Mouse (Mus musculus) megakaryocyte-erythroid progenitor cell, adult 5 weeks (primary cell): ENCODE results near the gene Trem1. TPM values are rescaled to one million over a fixed set of nuclear protein-coding genes. Genes with fewer than 3 reads are reported as not detected.

Experiments
- polyA plus RNA-seq: library from polyadenylated mRNA; stranded (reverse); fragments of >175 nt; gene quantifications from 2 replicates; pipeline ENCODE4 v1.2.3, GENCODE M21; 2012

The Trem1 gene
- polyA plus RNA-seq = 1.00 and 1.9 TPM in 2 replicates

DNA sequence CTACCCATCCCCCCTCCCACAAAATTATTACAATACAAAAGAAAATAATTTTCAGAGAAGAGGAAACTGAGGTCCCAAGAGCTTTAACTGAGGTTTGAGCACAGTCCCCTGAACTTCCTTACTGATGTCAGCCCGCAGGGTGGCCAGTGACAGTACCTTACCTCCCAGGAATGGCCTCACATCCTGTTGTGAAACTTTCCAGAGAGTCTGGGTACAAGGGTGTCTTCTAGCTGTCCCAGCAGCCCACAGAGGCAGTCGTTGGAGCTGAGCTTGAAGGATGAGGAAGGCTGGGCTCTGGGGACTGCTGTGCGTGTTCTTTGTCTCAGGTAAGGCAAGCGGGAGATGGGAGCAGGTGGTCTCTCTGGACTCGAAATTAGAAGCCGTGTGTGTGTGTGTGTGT is at the start of gene Trem1:
Trem1 (plus strand) TSS at position 251 of the 400 bp plus-strand sequence.

DNA sequence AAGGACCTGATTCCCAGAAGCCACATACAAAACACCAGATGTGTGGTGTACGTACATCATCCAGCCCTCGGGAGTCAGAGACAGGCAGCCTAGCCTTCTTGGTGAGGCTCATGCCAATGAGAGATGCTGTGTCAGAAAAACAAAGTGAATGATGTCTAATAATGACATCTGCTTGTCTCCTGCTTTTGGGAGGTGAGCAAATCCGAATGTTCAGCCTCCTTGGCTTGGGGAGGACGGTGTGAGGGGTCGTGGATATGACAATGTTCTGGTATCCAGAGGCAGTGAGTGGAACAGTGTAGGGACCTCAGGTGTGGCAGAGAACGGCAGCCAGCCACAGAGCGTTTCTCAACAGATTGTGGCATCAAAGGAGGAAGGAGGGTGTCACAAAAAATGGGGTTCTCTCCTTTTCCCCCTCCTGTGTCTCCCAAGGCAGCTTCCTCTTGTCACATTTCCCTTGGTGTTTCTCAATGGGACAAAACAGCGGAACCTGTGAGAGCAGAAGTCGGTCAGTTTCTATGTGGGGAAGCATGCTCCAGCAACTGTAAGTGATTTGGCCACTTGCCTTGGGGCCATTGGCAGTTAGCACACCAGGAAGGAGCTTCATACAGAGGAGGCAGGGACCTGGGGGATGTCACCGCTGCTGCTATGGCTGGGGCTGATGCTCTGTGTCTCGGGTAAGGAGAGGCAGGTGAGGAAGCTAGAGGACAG is 14.8 kb downstream of the Trem1 start, which contains the start of gene Trem3:
Trem3 (plus strand) TSS at position 557 of the 708 bp plus-strand sequence.

DNA sequence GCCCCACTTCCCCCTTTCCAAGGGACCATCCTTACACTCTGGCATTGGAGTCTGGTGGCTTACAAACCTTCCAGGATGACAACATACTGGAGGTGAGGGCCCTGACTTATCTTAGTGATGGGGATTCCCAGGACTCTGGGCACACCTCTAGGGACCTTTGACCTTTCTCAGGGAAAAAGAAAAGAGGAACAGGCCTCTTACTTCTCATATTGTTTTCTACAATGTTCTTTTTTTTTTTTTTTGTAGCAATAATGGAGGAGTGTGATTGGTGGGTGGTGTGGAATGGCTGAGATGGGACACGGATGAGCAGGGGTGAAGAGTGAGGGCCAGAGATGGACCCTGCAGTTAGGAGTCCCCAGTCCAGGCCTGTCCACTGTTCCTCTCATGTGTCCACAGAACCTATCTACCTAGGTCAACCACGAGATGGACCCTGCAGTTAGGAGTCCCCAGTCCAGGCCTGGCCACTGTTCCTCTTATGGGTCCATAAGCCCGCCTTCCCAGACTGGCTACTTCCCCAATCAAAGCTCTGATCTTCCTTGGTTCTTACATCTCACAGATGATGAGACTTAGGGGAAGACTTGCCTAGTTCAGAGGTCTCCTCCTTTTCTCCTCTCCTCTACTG is 31.3 kb downstream of the Trem1 start, which contains the start of gene Treml4:
Treml4 (plus strand) TSS at position 555 of the 622 bp plus-strand sequence.

Other genes starting within 250 kb of the Trem1 start
- gene 1700122O11Rik, start 194.5 kb upstream of the Trem1 start, polyA plus RNA-seq = not detected in 2 replicates
- not detected in 2 replicates for gene 1700067P10Rik, start 143.4 kb upstream of the Trem1 start, polyA plus RNA-seq
- gene 9830107B12Rik, start 86.5 kb upstream of the Trem1 start, polyA plus RNA-seq = 0.03 and 0.05 TPM in 2 replicates
- gene A530064D06Rik, start 65.5 kb upstream of the Trem1 start, polyA plus RNA-seq = 0.18 and 0.81 TPM in 2 replicates
- gene Trem3, start 15.0 kb downstream of the Trem1 start, polyA plus RNA-seq = 8.8 and 15.1 TPM in 2 replicates
- gene Treml4, start 31.5 kb downstream of the Trem1 start, polyA plus RNA-seq = 0.12 and 0.14 TPM in 2 replicates
- gene Treml2, start 66.7 kb downstream of the Trem1 start, polyA plus RNA-seq = 19.0 and 27.0 TPM in 2 replicates
- gene B430306N03Rik, start 83.4 kb downstream of the Trem1 start, polyA plus RNA-seq = 1.5 and 2.0 TPM in 2 replicates
- 3.6 and 9.1 TPM in 2 replicates for gene Trem2, start 113.6 kb downstream of the Trem1 start, polyA plus RNA-seq
- 6.8 and 11.2 TPM in 2 replicates for gene Treml1, start 127.1 kb downstream of the Trem1 start, polyA plus RNA-seq
- gene Nfya, start 177.1 kb downstream of the Trem1 start, polyA plus RNA-seq = 44.0 and 49.3 TPM in 2 replicates
- 3.8 and 4.7 TPM in 2 replicates for gene Oard1, start 177.2 kb downstream of the Trem1 start, polyA plus RNA-seq
- 0.04 TPM in 1 of 2 replicates, not detected in the other for gene Apobec2, start 200.2 kb downstream of the Trem1 start, polyA plus RNA-seq
- gene Tspo2, start 218.8 kb downstream of the Trem1 start, polyA plus RNA-seq = 39.3 and 49.6 TPM in 2 replicates
- gene Unc5cl, start 222.1 kb downstream of the Trem1 start, polyA plus RNA-seq = 0.68 and 0.70 TPM in 2 replicates